Mouse (Mus musculus): Measurements from ENCODE around the gene Rnf187. TPM values are rescaled to one million over a fixed set of nuclear protein-coding genes. Genes with fewer than 3 reads are reported as not detected.

The Rnf187 gene
- total and polyA plus RNA-seq, 2 experiments from 2014 or later, result 700 to 925 TPM

DNA sequence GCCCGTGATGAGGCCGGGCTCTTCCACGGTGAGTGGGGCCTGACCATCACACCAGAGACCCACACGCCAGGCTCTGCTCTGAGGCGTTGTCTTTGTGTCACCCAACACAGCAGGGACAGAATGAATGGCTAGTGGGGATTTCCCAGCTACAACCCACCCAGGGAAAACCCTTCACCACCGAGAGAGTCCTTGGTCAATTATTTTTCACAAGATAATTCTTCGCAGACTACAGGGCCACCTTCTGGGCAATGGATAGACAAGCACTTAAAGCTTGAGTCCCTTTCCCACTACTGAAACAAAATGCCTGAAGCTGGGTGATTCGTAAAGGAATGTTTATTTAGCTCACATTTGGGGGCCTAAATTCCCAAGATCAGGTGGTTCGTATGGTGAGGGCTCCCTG is 16.3 kb downstream of the Rnf187 start:
- Histone ChIP-seq H3K27me3 (ENCODE audit: insufficient read depth, low read length) (no peaks in the 10 kb centered on the region), H3K36me3 (ENCODE audit: insufficient read depth, low read length) (no peaks in the 10 kb centered on the region), H3K4me2 (ENCODE audit: low read depth, low read length, poor library complexity, severe bottlenecking) (no peak overlapping the region), H3K9me3 (ENCODE audit: low read length) (no peaks in the 10 kb centered on the region), H3K27ac (ENCODE audit: low read depth, low read length) (no peak overlapping the region), H3K4me3 (ENCODE audit: low read depth, low read length) (no peak overlapping the region), H3K9ac (replicated peaks; ENCODE audit: low read length, poor library complexity, severe bottlenecking) (no peak overlapping the region), H3K4me1 (ENCODE audit: insufficient read depth, low read length) (no peaks in the 10 kb centered on the region)
- DNase-seq (ENCODE audit: low spot score) (no peak), ATAC-seq (ENCODE audit: low FRiP score) (no peak)
- WGBS, result 79% methylated on average over 9 of the region's 9 CpGs
- TF ChIP-seq CTCF (IDR thresholded peaks at IDR 0.05), result 0 out of 2 replicates have a peak, but pooled peaks have one; percentile 9

GRCm38 (mm10) chr11:58918759-58919158 is 20.0 kb downstream of the Rnf187 start:
- Histone ChIP-seq H3K9ac (replicated peaks; ENCODE audit: low read length, poor library complexity, severe bottlenecking) (no peak overlapping the region), H3K4me3 (ENCODE audit: low read depth, low read length) (no peak overlapping the region), H3K27me3 (ENCODE audit: insufficient read depth, low read length) (no peaks in the 10 kb centered on the region), H3K27ac (ENCODE audit: low read depth, low read length) (no peak overlapping the region), H3K36me3 (ENCODE audit: insufficient read depth, low read length) (no peaks in the 10 kb centered on the region), H3K4me2 (ENCODE audit: low read depth, low read length, poor library complexity, severe bottlenecking) (no peak overlapping the region), H3K9me3 (ENCODE audit: low read length) (no peaks in the 10 kb centered on the region), H3K4me1 (ENCODE audit: insufficient read depth, low read length) (no peaks in the 10 kb centered on the region)
- no peak for TF ChIP-seq CTCF (IDR thresholded peaks at IDR 0.05)
- DNase-seq (ENCODE audit: low spot score), result no peak
- ATAC-seq (ENCODE audit: low FRiP score), result no peak
- WGBS, result 81% methylated on average over 5 of the region's 5 CpGs

DNA sequence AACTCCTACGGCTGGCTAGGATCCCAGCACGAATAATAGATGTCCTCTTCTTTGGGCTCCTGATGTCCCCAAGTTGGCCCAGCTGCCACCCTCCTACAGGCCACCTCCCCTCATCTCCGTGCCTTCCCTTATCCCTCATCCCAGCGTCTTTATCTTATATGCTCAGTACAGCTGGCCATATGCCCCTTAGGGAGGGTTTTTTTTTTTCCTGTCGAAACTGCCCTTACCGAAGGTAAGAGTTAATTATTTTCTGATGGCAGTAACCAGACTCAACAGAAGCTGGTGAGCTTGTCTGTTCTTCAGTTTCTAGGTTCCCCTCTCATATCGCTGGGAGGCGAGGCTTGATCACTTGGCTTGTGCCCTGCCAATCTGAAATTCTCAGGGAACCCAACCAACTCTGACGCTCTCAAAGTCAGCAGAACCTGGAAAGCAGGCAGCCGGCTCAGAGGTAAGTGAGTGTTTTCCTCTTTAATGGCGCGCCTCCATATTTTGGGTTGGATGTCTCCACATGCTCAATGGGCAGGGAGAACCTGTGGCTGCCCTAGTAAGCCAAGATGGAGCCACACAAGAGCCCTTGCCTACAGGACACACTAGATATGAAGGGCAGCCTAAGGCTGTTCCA is 20.9 kb downstream of the Rnf187 start, which contains the start of gene Btnl10:
TSS of gene Btnl10 (plus strand) at position 164 of the 622 bp plus-strand sequence.
- WGBS, result 83% methylated on average over 12 of the region's 12 CpGs
- Histone ChIP-seq H3K27ac (ENCODE audit: low read depth, low read length) (no peak within 1 kb of the TSS), H3K4me3 (ENCODE audit: low read depth, low read length) (no peak within 1 kb of the TSS), H3K4me1 (ENCODE audit: insufficient read depth, low read length) (no peaks in the 10 kb centered on the region), H3K9me3 (ENCODE audit: low read length) (no peaks in the 10 kb centered on the region), H3K36me3 (ENCODE audit: insufficient read depth, low read length) (no peaks in the 10 kb centered on the region), H3K27me3 (ENCODE audit: insufficient read depth, low read length) (no peaks in the 10 kb centered on the region), H3K9ac (replicated peaks; ENCODE audit: low read length, poor library complexity, severe bottlenecking) (no peak within 1 kb of the TSS), H3K4me2 (ENCODE audit: low read depth, low read length, poor library complexity, severe bottlenecking) (no peak within 1 kb of the TSS)
- ATAC-seq (ENCODE audit: low FRiP score), result no peak
- DNase-seq (ENCODE audit: low spot score), result no peak
- TF ChIP-seq CTCF (IDR thresholded peaks at IDR 0.05), result no peak

DNA sequence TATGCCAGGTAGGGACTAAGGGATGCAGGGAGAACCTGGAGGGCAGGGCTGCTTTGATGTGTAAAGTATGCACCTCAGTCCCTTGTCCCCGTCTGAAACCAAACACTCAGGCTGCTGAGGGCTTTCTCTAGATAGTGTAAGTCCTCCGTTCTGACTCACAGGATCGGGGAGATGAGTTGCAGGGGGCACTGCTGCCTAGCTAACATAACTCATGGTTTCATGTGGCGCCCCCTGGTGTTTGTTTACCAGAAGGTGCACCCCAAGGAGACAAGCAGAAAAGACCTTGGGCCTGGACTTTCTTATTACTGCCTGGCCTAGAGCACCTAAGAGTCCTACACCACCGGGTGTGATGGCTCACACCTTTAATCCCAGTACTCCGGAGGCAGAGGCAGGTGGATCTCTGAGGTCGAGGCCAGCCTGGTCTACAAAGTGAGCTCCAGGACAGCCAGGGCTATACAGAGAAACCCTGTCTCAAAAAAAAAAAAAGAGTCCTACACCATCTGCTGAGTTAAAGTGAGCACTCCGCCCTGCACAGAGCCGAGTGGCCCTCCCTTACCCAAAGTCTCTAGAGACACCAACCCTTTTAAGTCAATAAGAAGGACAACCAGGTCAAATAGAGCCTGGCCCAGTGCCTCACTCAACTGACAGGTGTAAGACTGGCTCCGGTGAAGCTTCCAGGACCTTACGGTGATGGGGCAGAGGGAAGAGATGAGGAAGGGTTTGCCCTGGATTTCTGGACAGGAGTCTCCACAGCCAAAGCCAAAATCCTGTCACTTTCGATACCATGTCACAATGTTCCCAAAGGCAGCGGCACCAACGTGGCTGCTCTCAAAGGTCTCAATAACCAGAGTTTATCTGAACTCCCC is 21.6 kb downstream of the Rnf187 start:
- H3K36me3 ChIP-seq (ENCODE audit: insufficient read depth, low read length), result no peaks in the 10 kb centered on the region
- TF ChIP-seq CTCF (IDR thresholded peaks at IDR 0.05), result peak; percentile 50
- no peak overlapping the region for H3K4me2 ChIP-seq (ENCODE audit: low read depth, low read length, poor library complexity, severe bottlenecking)
- ATAC-seq (ENCODE audit: low FRiP score) (no peak), DNase-seq (ENCODE audit: low spot score) (peak; percentile 29)
- H3K9ac ChIP-seq (replicated peaks; ENCODE audit: low read length, poor library complexity, severe bottlenecking), result no peak overlapping the region
- H3K4me3 ChIP-seq (ENCODE audit: low read depth, low read length), result no peak overlapping the region
- no peak overlapping the region for H3K27ac ChIP-seq (ENCODE audit: low read depth, low read length)
- 59% methylated on average over 14 of the region's 14 CpGs for WGBS
- no peaks in the 10 kb centered on the region for H3K27me3 ChIP-seq (ENCODE audit: insufficient read depth, low read length)
- H3K4me1 ChIP-seq (ENCODE audit: insufficient read depth, low read length), result no peaks in the 10 kb centered on the region
- no peaks in the 10 kb centered on the region for H3K9me3 ChIP-seq (ENCODE audit: low read length)

GRCm38 (mm10) chr11:58914461-58915028 is 24.2 kb downstream of the Rnf187 start:
- Histone ChIP-seq H3K9ac (replicated peaks; ENCODE audit: low read length, poor library complexity, severe bottlenecking) (0 out of 2 replicates have a peak overlapping the region, but pooled peaks have one; percentile 9), H3K27ac (ENCODE audit: low read depth, low read length) (no peak overlapping the region), H3K4me3 (ENCODE audit: low read depth, low read length) (peak overlapping the region; percentile 20), H3K4me1 (ENCODE audit: insufficient read depth, low read length) (no peaks in the 10 kb centered on the region), H3K36me3 (ENCODE audit: insufficient read depth, low read length) (no peaks in the 10 kb centered on the region), H3K27me3 (ENCODE audit: insufficient read depth, low read length) (no peaks in the 10 kb centered on the region), H3K9me3 (ENCODE audit: low read length) (no peaks in the 10 kb centered on the region), H3K4me2 (ENCODE audit: low read depth, low read length, poor library complexity, severe bottlenecking) (peak overlapping the region; percentile 44)
- DNase-seq (ENCODE audit: low spot score) (peak; percentile 70), ATAC-seq (ENCODE audit: low FRiP score) (no peak)
- WGBS, result 17% methylated on average over 17 of the region's 17 CpGs
- TF ChIP-seq CTCF (IDR thresholded peaks at IDR 0.05), result peak; percentile 86
